Mouse (Mus musculus) spleen, adult 12 weeks (tissue): ENCODE data around the gene Rab29.
"Not testable (repeated sequence)": the region's sequence is repeated elsewhere in the genome, so short reads cannot be mapped to it uniquely, and the experiment has no call there.

ENCODE experiments used
- DNase-seq: peaks from one replicate; pipeline ENCODE4 v3.0.0; 2022; ENCODE audit warnings: low spot score

Rab29 gene

GRCm38 (mm10) chr1:131865596-131865995 is 1.4 kb upstream of the Rab29 start:
- DNase-seq: no peak

GRCm38 (mm10) chr1:131866304-131866999 is 572 bp upstream of the Rab29 start:
- no peak for DNase-seq

- DNase-seq: peak; percentile 4
Measured at GRCm38 (mm10) chr1:131867946-131868290, 894 bp downstream of the Rab29 start.

GRCm38 (mm10) chr1:131869561-131869960 is 2.5 kb downstream of the Rab29 start:
- DNase-seq: no peak

- no peak for DNase-seq
Measured at GRCm38 (mm10) chr1:131872856-131873255, 5.8 kb downstream of the Rab29 start.

- no peak for DNase-seq
Measured at GRCm38 (mm10) chr1:131879816-131880215, 12.8 kb downstream of the Rab29 start.

- DNase-seq: peak; percentile 26
Measured at GRCm38 (mm10) chr1:131882787-131883186, 15.8 kb downstream of the Rab29 start.

- DNase-seq: no peak
Measured at GRCm38 (mm10) chr1:131886173-131886572, 19.1 kb downstream of the Rab29 start.

- no peak for DNase-seq
Measured at GRCm38 (mm10) chr1:131886641-131887040, 19.6 kb downstream of the Rab29 start.

- DNase-seq: no peak
Measured at GRCm38 (mm10) chr1:131890043-131890658, 23.1 kb downstream of the Rab29 start.

- DNase-seq: no peak
Measured at GRCm38 (mm10) chr1:131891436-131891835, 24.4 kb downstream of the Rab29 start.

- no peak for DNase-seq
Measured at GRCm38 (mm10) chr1:131902679-131903078, 35.7 kb downstream of the Rab29 start.

- no peak for DNase-seq
Measured at GRCm38 (mm10) chr1:131903251-131903650, 36.2 kb downstream of the Rab29 start.

- no peak for DNase-seq
Measured at GRCm38 (mm10) chr1:131905497-131905896, 38.5 kb downstream of the Rab29 start.

GRCm38 (mm10) chr1:131908456-131908855 is 41.4 kb downstream of the Rab29 start:
- DNase-seq: no peak

- DNase-seq: not testable (repeated sequence)
Measured at GRCm38 (mm10) chr1:131909236-131909635, 42.2 kb downstream of the Rab29 start.

- peak; percentile 99 for DNase-seq
Measured at GRCm38 (mm10) chr1:131910001-131910648, 43.1 kb downstream of the Rab29 start, which contains the start of gene Nucks1. Gene Nucks1, plus strand, starts transcription at chr1:131910534.

GRCm38 (mm10) chr1:131910674-131911558 is 43.9 kb downstream of the Rab29 start:
- DNase-seq: peak; percentile 85

GRCm38 (mm10) chr1:131917634-131918033 is 50.6 kb downstream of the Rab29 start:
- no peak for DNase-seq

GRCm38 (mm10) chr1:131919052-131919451 is 52.0 kb downstream of the Rab29 start:
- DNase-seq: no peak

GRCm38 (mm10) chr1:131922100-131922499 is 55.1 kb downstream of the Rab29 start:
- no peak for DNase-seq
